Mouse (Mus musculus): ENCODE results near the gene Acd. TPM values are rescaled to one million over a fixed set of nuclear protein-coding genes. Genes with fewer than 3 reads are reported as not detected.
A peak's percentile ranks its signal among the peaks of the same experiment; 100 is the strongest.

Gene Acd
- polyA plus RNA-seq, 1 experiment from 2014 or later: 41.7 TPM

- Histone ChIP-seq H3K36me3 (ENCODE audit: control insufficient read depth, insufficient read depth, low read length) (peaks cover 38% of the 10 kb centered on the region), H3K4me3 (ENCODE audit: control insufficient read depth in 1 of 2, insufficient read depth in 1 of 2, low read depth in 1 of 2, low read length in 2 of 2) (peak within 1 kb of the TSS; percentile 2 to 12; a peak in 2 of 4 replicates), H3K27me3 (ENCODE audit: control insufficient read depth, insufficient read depth, low read length) (peaks cover 15% of the 10 kb centered on the region), H3K9ac (ENCODE audit: low read length) (peak within 1 kb of the TSS; percentile 52), H3K4me1 (ENCODE audit: control insufficient read depth in 2 of 2, insufficient read depth in 2 of 2, low read length in 2 of 2) (peaks cover 0 to 10% of the 10 kb centered on the region in 2 experiments; a peak in 1 of 4 replicates), H3K27ac (replicated peaks in 1 of 2; ENCODE audit: control insufficient read depth in 1 of 2, insufficient read depth in 1 of 2, low read depth in 2 of 2, low read length in 2 of 2) (no peak within 1 kb of the TSS), H3K9me3 (ENCODE audit: control insufficient read depth, low read length) (no peaks in the 10 kb centered on the region), H3K4me2 (ENCODE audit: low read length) (peak within 1 kb of the TSS; percentile 48)
- no peak for ATAC-seq (ENCODE audit: insufficient number of reproducible peaks, insufficient read depth, low FRiP score, low read depth)
- WGBS: 12% methylated on average over 26 of the region's 26 CpGs
Observed at GRCm38 (mm10) chr8:105685796-105686308, 15.1 kb downstream of the Acd start, which contains the start of gene Carmil2. Carmil2 (plus strand) TSS chr8:105686274.

- Histone ChIP-seq H3K4me2 (ENCODE audit: low read length) (peak overlapping the region; percentile 48; the same call in 1 of the 2 replicates), H3K27ac (replicated peaks in 1 of 2; ENCODE audit: control insufficient read depth in 1 of 2, insufficient read depth in 1 of 2, low read depth in 2 of 2, low read length in 2 of 2) (no peak overlapping the region), H3K4me1 (ENCODE audit: control insufficient read depth in 2 of 2, insufficient read depth in 2 of 2, low read length in 2 of 2) (peaks cover 0 to 10% of the 10 kb centered on the region in 2 experiments; a peak in 1 of 4 replicates), H3K9ac (ENCODE audit: low read length) (no peak overlapping the region), H3K9me3 (ENCODE audit: control insufficient read depth, low read length) (no peaks in the 10 kb centered on the region), H3K4me3 (ENCODE audit: control insufficient read depth in 1 of 2, insufficient read depth in 1 of 2, low read depth in 1 of 2, low read length in 2 of 2) (no peak overlapping the region), H3K36me3 (ENCODE audit: control insufficient read depth, insufficient read depth, low read length) (peaks cover 43% of the 10 kb centered on the region), H3K27me3 (ENCODE audit: control insufficient read depth, insufficient read depth, low read length) (peaks cover 14% of the 10 kb centered on the region)
- ATAC-seq (ENCODE audit: insufficient number of reproducible peaks, insufficient read depth, low FRiP score, low read depth): no peak
- 73% methylated on average over 7 of the region's 7 CpGs for WGBS
Observed at GRCm38 (mm10) chr8:105685325-105685724, 15.6 kb downstream of the Acd start.

- Histone ChIP-seq H3K4me3 (ENCODE audit: control insufficient read depth in 1 of 2, insufficient read depth in 1 of 2, low read depth in 1 of 2, low read length in 2 of 2) (no peak overlapping the region), H3K9ac (ENCODE audit: low read length) (no peak overlapping the region), H3K9me3 (ENCODE audit: control insufficient read depth, low read length) (no peaks in the 10 kb centered on the region), H3K27me3 (ENCODE audit: control insufficient read depth, insufficient read depth, low read length) (no peaks in the 10 kb centered on the region), H3K4me2 (ENCODE audit: low read length) (no peak overlapping the region), H3K4me1 (ENCODE audit: control insufficient read depth in 2 of 2, insufficient read depth in 2 of 2, low read length in 2 of 2) (no peaks in the 10 kb centered on the region), H3K36me3 (ENCODE audit: control insufficient read depth, insufficient read depth, low read length) (peaks cover 98% of the 10 kb centered on the region), H3K27ac (replicated peaks in 1 of 2; ENCODE audit: control insufficient read depth in 1 of 2, insufficient read depth in 1 of 2, low read depth in 2 of 2, low read length in 2 of 2) (no peak overlapping the region)
- WGBS: 87% methylated on average over 1 of the region's 1 CpGs
- no peak for ATAC-seq (ENCODE audit: insufficient number of reproducible peaks, insufficient read depth, low FRiP score, low read depth)
Observed at GRCm38 (mm10) chr8:105677891-105678290, 23.0 kb downstream of the Acd start.

- H3K4me2 ChIP-seq (ENCODE audit: low read length): no peak overlapping the region
- H3K27me3 ChIP-seq (ENCODE audit: control insufficient read depth, insufficient read depth, low read length): no peaks in the 10 kb centered on the region
- no peak overlapping the region for H3K9ac ChIP-seq (ENCODE audit: low read length)
- H3K27ac ChIP-seq (replicated peaks in 1 of 2; ENCODE audit: control insufficient read depth in 1 of 2, insufficient read depth in 1 of 2, low read depth in 2 of 2, low read length in 2 of 2): no peak overlapping the region
- peaks cover 29% of the 10 kb centered on the region for H3K36me3 ChIP-seq (ENCODE audit: control insufficient read depth, insufficient read depth, low read length)
- no peak overlapping the region for H3K4me3 ChIP-seq (ENCODE audit: control insufficient read depth in 1 of 2, insufficient read depth in 1 of 2, low read depth in 1 of 2, low read length in 2 of 2)
- no peaks in the 10 kb centered on the region for H3K9me3 ChIP-seq (ENCODE audit: control insufficient read depth, low read length)
- ATAC-seq (ENCODE audit: insufficient number of reproducible peaks, insufficient read depth, low FRiP score, low read depth): no peak
- no peaks in the 10 kb centered on the region for H3K4me1 ChIP-seq (ENCODE audit: control insufficient read depth in 2 of 2, insufficient read depth in 2 of 2, low read length in 2 of 2)
- WGBS: 73% methylated on average over 3 of the region's 3 CpGs
Observed at GRCm38 (mm10) chr8:105661167-105661566, 39.7 kb downstream of the Acd start.

DNA sequence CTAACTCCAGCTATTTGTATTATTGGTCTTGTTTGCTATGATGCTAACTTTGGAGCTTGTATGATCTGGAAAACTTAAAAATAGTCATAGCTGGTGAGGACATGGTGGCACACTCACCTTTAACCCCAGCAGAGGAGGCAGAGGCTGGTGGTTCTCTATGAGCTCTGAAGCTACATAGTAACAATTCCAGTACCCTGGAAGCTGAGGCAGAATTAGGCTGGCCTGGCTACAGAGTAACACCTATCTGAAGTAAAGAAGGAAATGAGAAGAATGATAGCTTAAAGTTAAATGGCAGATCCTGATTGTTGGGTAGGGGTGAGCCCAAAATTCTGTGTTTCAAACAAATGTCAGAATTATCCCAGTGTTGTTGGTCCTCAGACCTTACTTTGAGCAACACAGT lies 43.3 kb downstream of the Acd start:
- no peaks in the 10 kb centered on the region for H3K9me3 ChIP-seq (ENCODE audit: control insufficient read depth, low read length)

GRCm38 (mm10) chr8:105648929-105649328 lies 52.0 kb downstream of the Acd start:
- no peaks in the 10 kb centered on the region for H3K27me3 ChIP-seq (ENCODE audit: control insufficient read depth, insufficient read depth, low read length)
- no peak for ATAC-seq (ENCODE audit: insufficient number of reproducible peaks, insufficient read depth, low FRiP score, low read depth)

More for the DNA sequence above, 43.3 kb downstream of the Acd start:
- no peak for ATAC-seq (ENCODE audit: insufficient number of reproducible peaks, insufficient read depth, low FRiP score, low read depth)
- Histone ChIP-seq H3K36me3 (ENCODE audit: control insufficient read depth, insufficient read depth, low read length) (peaks cover 16% of the 10 kb centered on the region), H3K27me3 (ENCODE audit: control insufficient read depth, insufficient read depth, low read length) (no peaks in the 10 kb centered on the region), H3K4me2 (ENCODE audit: low read length) (no peak overlapping the region), H3K4me1 (ENCODE audit: control insufficient read depth in 2 of 2, insufficient read depth in 2 of 2, low read length in 2 of 2) (no peaks in the 10 kb centered on the region), H3K9ac (ENCODE audit: low read length) (no peak overlapping the region), H3K4me3 (ENCODE audit: control insufficient read depth in 1 of 2, insufficient read depth in 1 of 2, low read depth in 1 of 2, low read length in 2 of 2) (no peak overlapping the region), H3K27ac (replicated peaks in 1 of 2; ENCODE audit: control insufficient read depth in 1 of 2, insufficient read depth in 1 of 2, low read depth in 2 of 2, low read length in 2 of 2) (no peak overlapping the region)

More at GRCm38 (mm10) chr8:105648929-105649328, 52.0 kb downstream of the Acd start:
- no peak overlapping the region for H3K4me3 ChIP-seq (ENCODE audit: control insufficient read depth in 1 of 2, insufficient read depth in 1 of 2, low read depth in 1 of 2, low read length in 2 of 2)
- no peaks in the 10 kb centered on the region for H3K9me3 ChIP-seq (ENCODE audit: control insufficient read depth, low read length)
- no peaks in the 10 kb centered on the region for H3K4me1 ChIP-seq (ENCODE audit: control insufficient read depth in 2 of 2, insufficient read depth in 2 of 2, low read length in 2 of 2)
- no peak overlapping the region for H3K4me2 ChIP-seq (ENCODE audit: low read length)
- H3K27ac ChIP-seq (replicated peaks in 1 of 2; ENCODE audit: control insufficient read depth in 1 of 2, insufficient read depth in 1 of 2, low read depth in 2 of 2, low read length in 2 of 2): no peak overlapping the region
- H3K36me3 ChIP-seq (ENCODE audit: control insufficient read depth, insufficient read depth, low read length): peaks cover 66% of the 10 kb centered on the region
- no peak overlapping the region for H3K9ac ChIP-seq (ENCODE audit: low read length)
- 89% methylated on average over 1 of the region's 1 CpGs for WGBS

Other genes starting within 250 kb of the Acd start
- gene Tppp3, start 229.6 kb downstream of the Acd start, polyA plus RNA-seq (2014; fragmentation: Nextera tagmentation; extraction: Ambion mirVana): 11.6 and 15.3 TPM in 2 replicates
- 21.8 and 24.5 TPM in 2 replicates for gene Zdhhc1, start 204.2 kb downstream of the Acd start, polyA plus RNA-seq (2014; fragmentation: Nextera tagmentation; extraction: Ambion mirVana)
- gene Hsd11b2, start 182.3 kb downstream of the Acd start, polyA plus RNA-seq (2014; fragmentation: Nextera tagmentation; extraction: Ambion mirVana): 0.46 and 0.59 TPM in 2 replicates
- 59.1 and 64.5 TPM in 2 replicates for gene Atp6v0d1, start 135.1 kb downstream of the Acd start, polyA plus RNA-seq (2014; fragmentation: Nextera tagmentation; extraction: Ambion mirVana)
- gene Ripor1, start 95.8 kb downstream of the Acd start, polyA plus RNA-seq (2014; fragmentation: Nextera tagmentation; extraction: Ambion mirVana): 25.7 and 25.8 TPM in 2 replicates
- 54.7 and 62.5 TPM in 2 replicates for gene Ctcf, start 64.5 kb downstream of the Acd start, polyA plus RNA-seq (2014; fragmentation: Nextera tagmentation; extraction: Ambion mirVana)
- 0.54 TPM in 2 replicates for gene Agrp, start 63.7 kb downstream of the Acd start, polyA plus RNA-seq (2014; fragmentation: Nextera tagmentation; extraction: Ambion mirVana)
- gene Carmil2, start 14.8 kb downstream of the Acd start, polyA plus RNA-seq (2014; fragmentation: Nextera tagmentation; extraction: Ambion mirVana): 0.36 and 0.41 TPM in 2 replicates
- gene Pard6a, start within 50 bp of the Acd start, polyA plus RNA-seq (2014; fragmentation: Nextera tagmentation; extraction: Ambion mirVana): 12.9 and 17.3 TPM in 2 replicates
- not detected in 2 replicates for gene 4933405L10Rik, start 6.6 kb upstream of the Acd start, polyA plus RNA-seq (2014; fragmentation: Nextera tagmentation; extraction: Ambion mirVana)
- gene Enkd1, start 7.1 kb upstream of the Acd start, polyA plus RNA-seq (2014; fragmentation: Nextera tagmentation; extraction: Ambion mirVana): 9.3 and 10.1 TPM in 2 replicates
- gene Gfod2, start 57.6 kb upstream of the Acd start, polyA plus RNA-seq (2014; fragmentation: Nextera tagmentation; extraction: Ambion mirVana): 6.8 and 8.9 TPM in 2 replicates
- gene Ranbp10, start 126.2 kb upstream of the Acd start, polyA plus RNA-seq (2014; fragmentation: Nextera tagmentation; extraction: Ambion mirVana): 10.6 and 11.5 TPM in 2 replicates
- gene Tsnaxip1, start 126.6 kb upstream of the Acd start, polyA plus RNA-seq (2014; fragmentation: Nextera tagmentation; extraction: Ambion mirVana): not detected in 2 replicates
- gene Cenpt, start 152.2 kb upstream of the Acd start, polyA plus RNA-seq (2014; fragmentation: Nextera tagmentation; extraction: Ambion mirVana): 34.7 and 37.2 TPM in 2 replicates
- 41.9 and 42.5 TPM in 2 replicates for gene Thap11, start 154.0 kb upstream of the Acd start, polyA plus RNA-seq (2014; fragmentation: Nextera tagmentation; extraction: Ambion mirVana)
- 190 and 205 TPM in 2 replicates for gene Nutf2, start 159.5 kb upstream of the Acd start, polyA plus RNA-seq (2014; fragmentation: Nextera tagmentation; extraction: Ambion mirVana)
- gene Edc4, start 179.8 kb upstream of the Acd start, polyA plus RNA-seq (2014; fragmentation: Nextera tagmentation; extraction: Ambion mirVana): 24.0 and 27.7 TPM in 2 replicates
- 1.1 and 1.2 TPM in 2 replicates for gene Nrn1l, start 192.5 kb upstream of the Acd start, polyA plus RNA-seq (2014; fragmentation: Nextera tagmentation; extraction: Ambion mirVana)
- gene Pskh1, start 199.3 kb upstream of the Acd start, polyA plus RNA-seq (2014; fragmentation: Nextera tagmentation; extraction: Ambion mirVana): 17.6 and 18.6 TPM in 2 replicates
- gene Ctrl, start 232.8 kb upstream of the Acd start, polyA plus RNA-seq (2014; fragmentation: Nextera tagmentation; extraction: Ambion mirVana): 0.43 and 1.1 TPM in 2 replicates
- gene Psmb10, start 237.3 kb upstream of the Acd start, polyA plus RNA-seq (2014; fragmentation: Nextera tagmentation; extraction: Ambion mirVana): 73.7 and 74.2 TPM in 2 replicates
- gene Lcat, start 242.3 kb upstream of the Acd start, polyA plus RNA-seq (2014; fragmentation: Nextera tagmentation; extraction: Ambion mirVana): 1.2 and 1.3 TPM in 2 replicates

Data from heart, embryonic 14.5 days (tissue).